Mouse (Mus musculus): ENCODE results near the gene Trmt112. TPM values are rescaled to one million over a fixed set of nuclear protein-coding genes. Genes with fewer than 3 reads are reported as not detected.

The Trmt112 gene
- polyA plus RNA-seq, 1 experiment from 2014 or later, result 95.3 TPM

DNA sequence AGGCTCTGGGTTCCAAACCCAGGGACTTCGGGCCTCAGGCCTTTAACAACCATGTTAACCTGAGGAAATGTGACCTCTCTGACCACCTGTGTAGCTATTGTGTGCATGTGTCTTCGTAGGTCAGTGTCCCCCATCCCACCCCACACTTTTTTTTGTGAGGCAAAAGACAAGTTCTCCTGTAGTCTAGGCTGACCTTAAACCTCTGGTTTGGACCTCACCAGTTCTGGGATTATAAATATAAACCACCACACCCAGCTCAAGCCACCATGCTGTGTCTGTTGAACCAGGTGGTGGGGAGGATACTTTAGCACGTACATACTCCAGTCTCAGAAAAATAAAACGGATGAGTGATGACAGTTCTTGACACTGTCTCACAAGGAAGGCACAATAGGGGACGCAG lies 40.5 kb downstream of the Trmt112 start:
- H3K9ac ChIP-seq (ENCODE audit: low read depth, low read length), result peak overlapping the region; percentile 70
- peak overlapping the region; percentile 93 for H3K27ac ChIP-seq (ENCODE audit: low read length)
- H3K4me2 ChIP-seq (ENCODE audit: low read length), result peak overlapping the region; percentile 82
- H3K4me1 ChIP-seq (ENCODE audit: control insufficient read depth, insufficient read depth, low read length), result peaks cover 17% of the 10 kb centered on the region
- 41% methylated on average over 5 of the region's 5 CpGs for WGBS
- no peaks in the 10 kb centered on the region for H3K36me3 ChIP-seq (ENCODE audit: control insufficient read depth, insufficient read depth, low read length)
- no peaks in the 10 kb centered on the region for H3K9me3 ChIP-seq (replicated peaks; ENCODE audit: control insufficient read depth, low read length, poor library complexity, severe bottlenecking)
- ATAC-seq, result no peak
- peak overlapping the region; percentile 61 for H3K4me3 ChIP-seq (ENCODE audit: low read depth, low read length)
- H3K27me3 ChIP-seq (ENCODE audit: control insufficient read depth, insufficient read depth, low read depth, low read length), result no peaks in the 10 kb centered on the region

DNA sequence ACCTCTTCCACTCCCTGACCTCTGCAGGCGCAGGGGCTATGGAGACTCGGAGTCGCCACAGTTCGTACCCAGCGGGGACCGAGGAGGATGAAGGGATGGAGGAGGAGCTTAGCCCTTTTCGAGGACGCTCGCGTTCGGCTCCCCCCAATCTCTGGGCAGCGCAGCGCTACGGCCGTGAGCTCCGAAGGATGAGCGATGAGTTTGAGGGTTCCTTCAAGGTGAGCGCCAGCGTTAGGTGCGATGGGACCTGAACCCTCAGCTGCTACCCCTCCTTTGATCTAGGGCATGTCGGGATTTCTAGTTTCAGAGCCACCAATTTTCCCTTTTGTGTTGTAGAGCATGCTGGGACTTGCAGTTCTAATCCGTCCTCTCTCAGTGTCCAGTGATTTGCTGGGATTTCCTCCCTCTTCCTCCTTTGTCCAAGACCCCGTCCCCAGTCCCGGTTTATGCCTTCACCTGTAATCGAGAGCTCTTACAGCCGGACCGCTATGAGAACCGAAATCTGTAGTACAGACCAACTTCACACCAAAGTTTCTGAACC lies 41.2 kb downstream of the Trmt112 start:
- Histone ChIP-seq H3K27ac (ENCODE audit: low read length) (peak overlapping the region; percentile 93), H3K9ac (ENCODE audit: low read depth, low read length) (peak overlapping the region; percentile 70), H3K4me2 (ENCODE audit: low read length) (peak overlapping the region; percentile 82), H3K4me1 (ENCODE audit: control insufficient read depth, insufficient read depth, low read length) (peaks cover 17% of the 10 kb centered on the region), H3K36me3 (ENCODE audit: control insufficient read depth, insufficient read depth, low read length) (no peaks in the 10 kb centered on the region), H3K9me3 (replicated peaks; ENCODE audit: control insufficient read depth, low read length, poor library complexity, severe bottlenecking) (no peaks in the 10 kb centered on the region), H3K4me3 (ENCODE audit: low read depth, low read length) (peak overlapping the region; percentile 61), H3K27me3 (ENCODE audit: control insufficient read depth, insufficient read depth, low read depth, low read length) (no peaks in the 10 kb centered on the region)
- ATAC-seq, result peak; percentile 69
- WGBS, result under 1% methylated on average over 28 of the region's 28 CpGs

DNA sequence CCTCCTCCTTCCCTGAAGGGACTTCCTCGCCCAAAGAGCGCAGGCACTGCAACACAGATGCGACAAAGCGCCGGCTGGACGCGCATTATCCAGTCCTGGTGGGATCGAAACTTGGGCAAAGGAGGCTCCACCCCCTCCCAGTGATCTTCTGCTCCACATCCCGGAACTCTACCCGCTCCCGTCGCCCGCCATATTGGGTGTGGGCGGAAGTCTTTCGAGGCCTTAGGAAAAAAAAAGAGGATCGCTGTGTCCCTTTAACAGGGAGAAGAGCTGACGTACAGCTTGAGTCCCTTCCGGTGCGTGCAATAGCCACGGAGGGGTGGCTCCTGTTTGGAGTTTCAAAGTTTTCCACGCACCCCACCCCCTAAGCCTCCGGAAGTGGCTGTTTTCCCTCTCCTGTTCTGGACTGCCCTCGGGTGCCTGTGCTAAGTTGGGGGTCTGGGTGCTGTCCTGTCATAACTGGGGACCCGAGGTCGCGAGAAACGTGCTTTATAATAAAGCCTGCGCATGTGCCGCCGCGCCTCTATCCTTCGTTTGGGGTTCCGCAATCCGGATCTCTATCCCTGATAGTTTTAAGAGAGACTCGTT lies 42.0 kb downstream of the Trmt112 start:
- H3K9me3 ChIP-seq (replicated peaks; ENCODE audit: control insufficient read depth, low read length, poor library complexity, severe bottlenecking), result no peaks in the 10 kb centered on the region
- peak overlapping the region; percentile 70 for H3K9ac ChIP-seq (ENCODE audit: low read depth, low read length)
- peak; percentile 84 for ATAC-seq
- WGBS, result under 1% methylated on average over 35 of the region's 35 CpGs
- H3K36me3 ChIP-seq (ENCODE audit: control insufficient read depth, insufficient read depth, low read length), result no peaks in the 10 kb centered on the region
- peak overlapping the region; percentile 82 for H3K4me2 ChIP-seq (ENCODE audit: low read length)
- no peaks in the 10 kb centered on the region for H3K27me3 ChIP-seq (ENCODE audit: control insufficient read depth, insufficient read depth, low read depth, low read length)
- H3K4me1 ChIP-seq (ENCODE audit: control insufficient read depth, insufficient read depth, low read length), result peaks cover 17% of the 10 kb centered on the region
- H3K27ac ChIP-seq (ENCODE audit: low read length), result peak overlapping the region; percentile 93
- peak overlapping the region; percentile 61 for H3K4me3 ChIP-seq (ENCODE audit: low read depth, low read length)

DNA sequence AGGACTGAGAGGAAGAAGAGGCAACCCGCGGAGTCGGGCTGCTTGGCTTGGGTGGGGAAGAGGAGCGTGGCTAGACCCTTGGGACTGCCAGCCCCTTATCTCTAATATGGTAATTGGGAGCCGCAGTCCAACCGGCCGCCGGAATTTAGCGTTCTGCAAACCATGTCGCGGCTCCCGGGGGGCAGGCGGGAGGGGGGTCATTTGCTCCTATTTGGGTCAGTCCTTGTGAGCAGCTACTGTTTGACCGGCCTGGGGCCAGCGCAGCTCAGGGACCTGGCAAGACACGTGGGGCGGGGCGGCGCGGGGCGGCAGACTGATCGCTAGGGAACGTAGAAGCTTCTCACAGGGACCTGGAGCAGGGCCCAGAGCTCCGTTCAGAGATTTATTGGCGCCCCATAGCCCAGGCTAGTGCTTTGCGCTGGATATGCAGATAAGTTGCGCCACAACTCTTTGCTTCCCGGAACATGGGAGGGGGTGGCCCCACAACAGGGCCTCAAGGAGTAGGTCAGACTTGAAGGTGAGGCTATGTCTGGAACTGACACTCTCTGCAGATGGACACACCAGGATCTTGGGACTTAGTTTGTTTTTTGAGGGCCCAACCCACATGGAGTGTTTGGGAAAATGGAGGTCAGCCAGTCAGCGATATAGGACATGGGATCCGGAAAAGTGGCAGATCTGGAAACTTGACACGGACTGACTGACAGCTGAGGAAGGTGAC lies 42.7 kb downstream of the Trmt112 start:
- 3% methylated on average over 31 of the region's 31 CpGs for WGBS
- peak overlapping the region; percentile 93 for H3K27ac ChIP-seq (ENCODE audit: low read length)
- peak; percentile 33 for ATAC-seq
- H3K9ac ChIP-seq (ENCODE audit: low read depth, low read length), result peak overlapping the region; percentile 70
- no peaks in the 10 kb centered on the region for H3K36me3 ChIP-seq (ENCODE audit: control insufficient read depth, insufficient read depth, low read length)
- H3K27me3 ChIP-seq (ENCODE audit: control insufficient read depth, insufficient read depth, low read depth, low read length), result no peaks in the 10 kb centered on the region
- H3K4me2 ChIP-seq (ENCODE audit: low read length), result peak overlapping the region; percentile 82
- H3K9me3 ChIP-seq (replicated peaks; ENCODE audit: control insufficient read depth, low read length, poor library complexity, severe bottlenecking), result no peaks in the 10 kb centered on the region
- H3K4me1 ChIP-seq (ENCODE audit: control insufficient read depth, insufficient read depth, low read length), result peaks cover 17% of the 10 kb centered on the region
- peak overlapping the region; percentile 61 for H3K4me3 ChIP-seq (ENCODE audit: low read depth, low read length)

DNA sequence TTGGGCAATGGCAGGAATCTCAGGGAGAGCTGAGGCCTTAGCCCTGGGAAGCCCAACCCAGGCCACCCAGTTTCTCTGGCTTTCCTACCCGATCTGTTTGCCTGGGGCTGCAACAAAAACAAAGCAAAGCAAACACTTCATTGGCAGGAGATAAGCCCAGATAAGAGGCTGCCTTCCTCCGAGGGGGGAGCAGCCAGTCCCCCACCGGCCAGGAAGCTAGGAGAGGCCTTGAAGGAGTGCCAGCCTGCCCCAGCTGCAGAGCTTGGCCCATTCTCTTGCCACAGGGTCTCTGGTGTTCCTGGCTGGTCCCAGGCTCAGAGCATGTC lies 43.2 kb downstream of the Trmt112 start:
- H3K4me2 ChIP-seq (ENCODE audit: low read length), result peak overlapping the region; percentile 82
- ATAC-seq, result no peak
- peak overlapping the region; percentile 61 for H3K4me3 ChIP-seq (ENCODE audit: low read depth, low read length)
- H3K27me3 ChIP-seq (ENCODE audit: control insufficient read depth, insufficient read depth, low read depth, low read length), result no peaks in the 10 kb centered on the region
- H3K9me3 ChIP-seq (replicated peaks; ENCODE audit: control insufficient read depth, low read length, poor library complexity, severe bottlenecking), result no peaks in the 10 kb centered on the region
- peaks cover 17% of the 10 kb centered on the region for H3K4me1 ChIP-seq (ENCODE audit: control insufficient read depth, insufficient read depth, low read length)
- H3K9ac ChIP-seq (ENCODE audit: low read depth, low read length), result peak overlapping the region; percentile 70
- 19% methylated on average over 3 of the region's 3 CpGs for WGBS
- no peaks in the 10 kb centered on the region for H3K36me3 ChIP-seq (ENCODE audit: control insufficient read depth, insufficient read depth, low read length)
- peak overlapping the region; percentile 93 for H3K27ac ChIP-seq (ENCODE audit: low read length)

DNA sequence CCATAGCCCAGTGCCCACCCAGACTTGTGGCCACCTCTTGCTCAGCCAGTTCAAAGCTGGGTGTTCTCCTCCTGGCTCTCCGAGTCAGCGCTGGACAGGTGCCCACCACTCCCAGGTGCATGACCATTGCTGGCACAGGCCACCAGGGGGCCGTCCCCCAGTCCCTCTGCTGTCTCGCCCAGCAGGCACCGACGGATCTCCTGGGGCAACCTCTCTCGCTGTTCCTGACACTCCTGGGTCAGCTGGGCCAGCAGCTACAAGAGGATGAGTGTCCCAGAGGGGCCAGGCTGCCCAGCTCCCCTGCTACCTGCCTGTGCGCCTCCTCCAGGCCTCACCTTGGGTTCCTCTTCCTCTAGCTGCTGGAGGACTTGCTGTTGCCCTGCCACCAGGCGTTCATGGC lies 44.5 kb downstream of the Trmt112 start:
- no peak overlapping the region for H3K9ac ChIP-seq (ENCODE audit: low read depth, low read length)
- H3K4me2 ChIP-seq (ENCODE audit: low read length), result no peak overlapping the region
- no peak for ATAC-seq
- no peaks in the 10 kb centered on the region for H3K27me3 ChIP-seq (ENCODE audit: control insufficient read depth, insufficient read depth, low read depth, low read length)
- H3K4me3 ChIP-seq (ENCODE audit: low read depth, low read length), result no peak overlapping the region
- H3K36me3 ChIP-seq (ENCODE audit: control insufficient read depth, insufficient read depth, low read length), result no peaks in the 10 kb centered on the region
- H3K4me1 ChIP-seq (ENCODE audit: control insufficient read depth, insufficient read depth, low read length), result peaks cover 17% of the 10 kb centered on the region
- 53% methylated on average over 9 of the region's 9 CpGs for WGBS
- H3K27ac ChIP-seq (ENCODE audit: low read length), result no peak overlapping the region
- no peaks in the 10 kb centered on the region for H3K9me3 ChIP-seq (replicated peaks; ENCODE audit: control insufficient read depth, low read length, poor library complexity, severe bottlenecking)

DNA sequence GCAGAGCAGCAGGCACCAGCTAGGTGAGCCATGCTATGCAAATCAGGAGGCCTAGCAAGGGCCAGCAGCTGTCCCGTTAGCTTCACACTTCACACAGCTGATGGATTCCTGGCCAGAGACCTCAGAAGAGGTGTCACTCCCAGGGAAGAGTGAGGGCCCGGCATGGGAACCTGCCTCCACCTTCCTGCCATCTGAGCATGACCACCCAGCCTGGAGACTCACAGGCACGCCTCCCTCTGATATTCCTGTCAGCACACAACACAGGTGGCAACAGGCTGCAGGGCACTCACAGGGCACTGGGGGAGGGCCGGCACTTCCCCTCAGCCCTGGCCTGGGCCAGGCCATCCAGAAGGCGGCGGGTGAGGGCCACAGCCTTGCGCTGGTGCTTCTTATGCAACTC lies 45.9 kb downstream of the Trmt112 start:
- ATAC-seq, result no peak
- 91% methylated on average over 7 of the region's 7 CpGs for WGBS
- Histone ChIP-seq H3K4me1 (ENCODE audit: control insufficient read depth, insufficient read depth, low read length) (peaks cover 9% of the 10 kb centered on the region), H3K27me3 (ENCODE audit: control insufficient read depth, insufficient read depth, low read depth, low read length) (no peaks in the 10 kb centered on the region), H3K9me3 (replicated peaks; ENCODE audit: control insufficient read depth, low read length, poor library complexity, severe bottlenecking) (no peaks in the 10 kb centered on the region), H3K27ac (ENCODE audit: low read length) (no peak overlapping the region), H3K4me3 (ENCODE audit: low read depth, low read length) (no peak overlapping the region), H3K4me2 (ENCODE audit: low read length) (no peak overlapping the region), H3K36me3 (ENCODE audit: control insufficient read depth, insufficient read depth, low read length) (no peaks in the 10 kb centered on the region), H3K9ac (ENCODE audit: low read depth, low read length) (no peak overlapping the region)

DNA sequence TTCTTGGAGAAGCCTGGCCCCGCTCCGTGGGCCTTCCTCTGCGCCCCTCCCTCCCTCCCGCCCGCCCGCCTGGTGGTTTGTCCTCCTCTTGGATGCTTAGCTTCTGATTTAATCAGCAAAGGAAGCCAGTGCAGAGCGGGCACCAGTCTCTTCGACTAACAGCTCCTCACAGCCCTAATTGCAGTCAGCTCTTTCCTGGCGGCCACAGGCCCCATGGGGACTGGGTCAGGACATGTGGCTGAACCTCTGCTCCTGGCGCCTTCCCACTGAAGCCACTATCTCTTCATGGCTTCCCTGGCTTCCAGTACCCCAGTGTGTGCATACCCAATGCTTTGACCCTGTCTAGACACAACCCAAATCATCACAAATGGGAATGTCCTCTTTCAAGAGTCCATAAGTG lies 47.0 kb downstream of the Trmt112 start:
- ATAC-seq, result no peak
- 81% methylated on average over 10 of the region's 10 CpGs for WGBS
- Histone ChIP-seq H3K9ac (ENCODE audit: low read depth, low read length) (no peak overlapping the region), H3K27ac (ENCODE audit: low read length) (no peak overlapping the region), H3K4me1 (ENCODE audit: control insufficient read depth, insufficient read depth, low read length) (peaks cover 9% of the 10 kb centered on the region), H3K4me3 (ENCODE audit: low read depth, low read length) (no peak overlapping the region), H3K4me2 (ENCODE audit: low read length) (no peak overlapping the region), H3K9me3 (replicated peaks; ENCODE audit: control insufficient read depth, low read length, poor library complexity, severe bottlenecking) (no peaks in the 10 kb centered on the region), H3K27me3 (ENCODE audit: control insufficient read depth, insufficient read depth, low read depth, low read length) (no peaks in the 10 kb centered on the region), H3K36me3 (ENCODE audit: control insufficient read depth, insufficient read depth, low read length) (no peaks in the 10 kb centered on the region)
